Mouse (Mus musculus): ENCODE results near the gene Hspb8.
A peak's percentile ranks its signal among the peaks of the same experiment; 100 is the strongest.
"Not testable (repeated sequence)": the region's sequence is repeated elsewhere in the genome, so short reads cannot be mapped to it uniquely, and the experiment has no call there.

Hspb8 gene

DNA sequence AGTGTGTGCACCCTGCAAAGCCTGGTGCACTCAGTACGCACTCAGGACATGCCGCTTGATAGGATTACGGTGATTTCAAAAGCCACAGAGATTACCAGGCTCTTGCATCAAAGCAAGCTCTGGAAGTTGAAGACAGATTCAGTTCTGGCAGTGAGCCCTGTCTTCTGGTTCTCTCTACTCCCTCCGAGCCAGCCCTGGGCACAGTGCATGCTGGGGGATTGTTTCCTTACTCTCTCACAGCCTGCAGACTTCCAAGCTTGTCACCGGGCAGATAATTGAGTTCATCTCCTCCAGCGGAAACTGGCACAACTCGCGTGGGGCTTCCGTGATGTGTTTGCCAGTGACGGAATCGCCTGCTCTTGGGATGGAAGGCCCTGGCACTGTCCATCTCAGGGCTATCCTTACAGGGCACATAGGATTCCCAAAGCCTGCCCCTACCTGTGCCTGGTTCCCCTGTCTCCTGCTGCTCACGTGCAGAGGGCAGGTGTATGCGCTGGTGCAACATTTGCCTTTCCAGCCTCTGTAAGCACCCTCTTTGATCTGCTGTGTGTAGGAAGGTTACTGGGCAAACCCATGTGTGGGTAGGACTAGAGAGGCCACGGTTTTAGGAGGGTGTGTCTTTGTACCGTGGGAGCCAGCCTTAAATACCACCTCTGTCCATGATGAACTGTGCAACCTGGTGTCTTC lies 32.7 kb downstream of the Hspb8 start:
- DNase-seq (ENCODE audit: low read depth) = no peak

- no peak for DNase-seq (ENCODE audit: low read depth)
These were observed 33.3 kb downstream of the Hspb8 start for GRCm38 (mm10) chr5:116389321-116389720.

DNA sequence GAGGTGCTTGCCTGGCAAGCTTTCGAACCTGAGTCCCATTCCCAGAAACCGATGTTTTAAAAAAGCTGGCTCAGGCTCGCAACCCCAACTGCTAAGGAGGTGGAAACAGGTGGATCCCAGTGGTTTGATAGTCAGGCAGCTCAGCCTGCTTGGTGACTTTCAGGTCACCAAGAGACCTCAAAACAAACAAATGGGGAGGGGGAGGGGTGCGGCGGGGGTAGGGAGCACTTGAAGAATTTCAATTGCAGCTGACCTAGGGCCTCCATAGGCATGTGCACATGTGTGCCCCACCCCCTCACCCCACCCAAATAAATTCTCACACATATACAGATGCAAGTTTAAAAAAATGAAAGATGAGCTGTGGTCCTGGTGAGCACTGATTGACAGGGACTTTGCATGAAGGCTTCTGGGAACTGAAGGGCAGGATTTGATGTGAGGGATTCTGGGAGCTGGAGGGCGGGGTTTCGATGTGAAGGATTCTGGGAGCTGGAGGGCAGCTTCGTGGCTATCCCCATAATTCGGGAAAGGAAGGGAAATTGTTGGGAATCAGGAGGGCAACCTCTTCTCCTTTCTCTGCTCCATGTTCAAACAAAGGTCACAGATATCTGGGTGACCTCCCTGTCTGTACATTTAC lies 35.2 kb downstream of the Hspb8 start:
- no peak for DNase-seq (ENCODE audit: low read depth)

GRCm38 (mm10) chr5:116386020-116386419 lies 36.6 kb downstream of the Hspb8 start:
- DNase-seq (ENCODE audit: low read depth) = peak; percentile 43

DNA sequence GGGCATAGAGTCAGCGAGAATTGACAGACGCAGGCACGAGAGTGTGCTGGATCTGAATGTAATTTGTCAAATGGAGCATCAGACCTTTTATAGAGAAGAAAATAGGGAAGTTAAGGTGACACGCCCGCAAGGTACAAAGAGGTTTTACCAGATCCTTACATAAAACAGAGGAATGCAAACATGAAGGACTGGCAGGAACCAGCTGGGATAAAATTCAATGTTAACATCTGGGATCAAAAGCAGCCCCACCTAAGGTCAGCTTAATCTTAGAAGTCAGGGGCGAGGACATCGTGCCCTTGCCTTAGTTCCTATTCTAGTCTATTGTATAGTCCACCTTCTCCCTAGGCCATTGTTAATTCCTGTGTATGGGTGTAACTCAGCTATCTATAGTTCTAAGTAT lies 40.0 kb downstream of the Hspb8 start:
- DNase-seq (ENCODE audit: low read depth) = not testable (repeated sequence)

- no peak for DNase-seq (ENCODE audit: low read depth)
These were observed 40.9 kb downstream of the Hspb8 start for GRCm38 (mm10) chr5:116381726-116382125.

DNA sequence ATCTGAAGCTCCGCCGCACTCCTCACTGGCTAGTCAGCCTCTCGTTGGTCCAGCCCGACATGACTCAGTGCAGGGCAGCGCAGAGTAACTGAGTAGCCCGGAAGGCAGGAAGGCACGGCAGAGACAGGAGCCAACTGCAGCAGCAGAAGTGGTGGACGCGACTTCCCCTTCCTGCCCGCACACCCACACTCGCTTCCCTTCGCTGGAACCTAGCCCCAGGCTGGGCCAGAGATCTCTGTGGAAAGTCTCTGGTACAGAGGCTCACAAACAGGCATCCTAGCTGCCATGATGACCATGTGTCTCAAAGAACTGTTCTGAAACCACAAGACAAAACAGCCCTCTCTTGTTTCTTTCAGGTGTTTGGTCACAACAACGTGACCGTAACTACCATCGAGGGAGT lies 41.4 kb downstream of the Hspb8 start:
- peak; percentile 61 for DNase-seq (ENCODE audit: low read depth)

DNA sequence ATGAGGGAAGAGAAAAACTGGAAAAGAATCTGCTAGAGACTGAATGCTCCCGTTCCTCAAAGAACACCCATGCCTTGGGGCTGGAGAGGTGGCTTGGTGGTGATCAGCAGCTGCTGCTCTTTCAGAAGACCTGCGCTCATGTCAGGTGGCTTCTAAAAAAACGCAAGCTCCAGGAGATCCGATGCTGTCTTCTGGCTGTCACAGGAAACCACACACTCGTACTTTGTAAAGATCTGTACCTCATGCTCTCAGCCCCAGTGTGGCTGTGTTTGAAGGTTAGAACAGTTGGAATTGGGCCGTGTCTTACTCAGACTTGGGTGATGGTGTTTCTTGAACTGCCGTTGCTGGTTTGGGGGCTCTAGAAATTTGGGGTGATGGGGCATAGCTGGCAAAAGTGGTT lies 42.3 kb downstream of the Hspb8 start:
- DNase-seq (ENCODE audit: low read depth) = peak; percentile 78

DNA sequence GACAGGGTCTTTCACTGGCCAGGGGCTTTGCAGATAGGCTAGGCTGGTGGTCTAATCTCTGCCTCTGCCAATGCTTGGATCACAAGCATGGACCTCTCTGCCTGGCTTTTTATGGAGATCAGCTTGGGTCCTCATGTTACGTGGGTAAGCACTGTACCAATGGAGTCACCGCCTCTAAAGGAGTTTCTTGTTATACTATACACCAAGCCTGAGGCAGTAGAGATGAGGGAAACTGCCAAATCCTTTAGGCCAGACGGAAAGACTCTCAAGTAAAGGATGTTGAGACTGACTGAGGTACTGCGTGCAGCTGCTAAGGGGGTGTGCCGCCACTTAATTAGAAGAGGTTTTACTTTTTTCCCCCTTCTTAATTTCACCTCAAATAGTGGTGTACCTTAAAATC lies 43.8 kb downstream of the Hspb8 start:
- no peak for DNase-seq (ENCODE audit: low read depth)

- DNase-seq (ENCODE audit: low read depth) = no peak
These were observed 54.7 kb downstream of the Hspb8 start for GRCm38 (mm10) chr5:116367923-116368322.

DNA sequence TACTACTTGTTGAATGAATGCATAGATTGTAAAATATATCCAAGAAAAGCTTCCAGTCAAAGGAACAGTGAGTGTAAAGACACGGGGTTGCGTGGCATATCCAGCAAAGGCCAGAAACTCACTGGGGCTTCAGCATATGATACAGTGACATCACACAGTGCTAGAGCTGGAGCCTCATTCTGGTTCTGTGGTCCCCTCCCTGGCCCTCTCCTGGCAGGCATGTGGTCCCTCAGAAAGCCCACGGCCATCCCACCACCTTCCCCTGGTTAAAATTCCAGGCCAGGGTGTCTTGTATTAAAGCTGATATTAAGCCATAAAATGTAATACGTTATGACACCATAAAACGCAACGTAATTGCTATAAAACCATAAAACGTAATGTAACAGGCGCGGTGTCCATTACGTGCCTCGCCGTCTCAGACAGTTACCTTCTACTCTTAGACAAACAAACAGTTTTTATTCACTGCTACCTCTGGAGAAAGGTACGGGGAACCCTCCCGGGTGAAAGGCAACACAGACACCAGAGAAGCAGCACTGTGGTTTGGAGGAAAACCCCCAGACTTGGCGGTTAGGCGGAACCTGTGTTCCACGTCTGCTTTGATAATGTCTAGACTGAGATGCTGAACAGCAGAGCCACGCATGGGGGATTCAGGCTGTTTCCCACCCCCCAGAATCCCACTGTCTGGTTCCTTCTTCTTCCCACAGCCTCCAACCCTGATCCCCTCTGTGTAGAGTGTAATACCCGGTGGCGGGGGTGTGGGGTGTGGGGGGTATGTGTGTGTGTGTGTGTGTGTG lies 55.6 kb downstream of the Hspb8 start:
- DNase-seq (ENCODE audit: low read depth) = no peak

DNA sequence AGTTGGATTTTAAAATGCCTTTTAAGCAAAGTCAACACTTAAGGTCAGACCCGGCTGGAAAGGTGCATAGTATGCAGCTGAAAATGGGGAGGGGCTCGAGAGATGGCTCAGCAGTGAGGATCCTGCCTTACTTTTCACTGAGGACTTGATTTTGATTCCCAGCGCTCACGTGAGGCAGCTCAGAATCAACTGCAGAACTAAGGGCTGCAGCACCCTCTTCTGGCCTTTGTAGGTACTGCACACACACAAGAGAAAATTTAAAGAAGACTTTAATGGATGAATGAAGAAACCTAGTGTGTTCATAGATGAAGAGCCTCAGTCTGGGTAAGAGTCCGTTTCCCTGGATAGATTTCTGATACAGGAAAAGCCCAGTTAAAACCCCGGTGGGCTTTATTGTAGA lies 61.3 kb downstream of the Hspb8 start:
- DNase-seq (ENCODE audit: low read depth) = no peak

GRCm38 (mm10) chr5:116360751-116361150 lies 61.9 kb downstream of the Hspb8 start:
- no peak for DNase-seq (ENCODE audit: low read depth)

Measured in naive thymus-derived CD4-positive, alpha-beta T cell, adult 2 months (primary cell).